Mouse (Mus musculus): ENCODE data around the gene Ing3.

Ing3 gene

GRCm38 (mm10) chr6:21993070-21993469 lies 43.7 kb downstream of the Ing3 start:
- no peak for DNase-seq

- DNase-seq: no peak
Measured at GRCm38 (mm10) chr6:21998131-21998530, 48.8 kb downstream of the Ing3 start.

GRCm38 (mm10) chr6:21999025-21999424 lies 49.7 kb downstream of the Ing3 start:
- DNase-seq: no peak

- no peak for DNase-seq
Measured at GRCm38 (mm10) chr6:22000086-22000485, 50.7 kb downstream of the Ing3 start.

- no peak for DNase-seq
Measured at GRCm38 (mm10) chr6:22000881-22001280, 51.5 kb downstream of the Ing3 start.

- DNase-seq: no peak
Measured at GRCm38 (mm10) chr6:22001284-22001916, 52.0 kb downstream of the Ing3 start.

GRCm38 (mm10) chr6:22002521-22003199 lies 53.3 kb downstream of the Ing3 start:
- no peak for DNase-seq

- DNase-seq: peak; percentile 53
Measured at GRCm38 (mm10) chr6:22003200-22003587, 53.8 kb downstream of the Ing3 start.

GRCm38 (mm10) chr6:22003959-22004543 lies 54.7 kb downstream of the Ing3 start:
- no peak for DNase-seq

- DNase-seq: no peak
Measured at GRCm38 (mm10) chr6:22008346-22008745, 59.0 kb downstream of the Ing3 start.

GRCm38 (mm10) chr6:22010258-22010657 lies 60.9 kb downstream of the Ing3 start:
- DNase-seq: no peak

GRCm38 (mm10) chr6:22010761-22011281 lies 61.5 kb downstream of the Ing3 start:
- peak; percentile 34 for DNase-seq

GRCm38 (mm10) chr6:22011546-22011945 lies 62.2 kb downstream of the Ing3 start:
- no peak for DNase-seq

- DNase-seq: no peak
Measured at GRCm38 (mm10) chr6:22012099-22012498, 62.7 kb downstream of the Ing3 start.

- DNase-seq: no peak
Measured at GRCm38 (mm10) chr6:22012501-22012900, 63.1 kb downstream of the Ing3 start.

GRCm38 (mm10) chr6:22013394-22013793 lies 64.0 kb downstream of the Ing3 start:
- no peak for DNase-seq

- DNase-seq: no peak
Measured at GRCm38 (mm10) chr6:22014291-22014911, 65.0 kb downstream of the Ing3 start.

GRCm38 (mm10) chr6:22017631-22018030 lies 68.3 kb downstream of the Ing3 start:
- DNase-seq: no peak

GRCm38 (mm10) chr6:22018768-22019445 lies 69.5 kb downstream of the Ing3 start:
- no peak for DNase-seq

- DNase-seq: no peak
Measured at GRCm38 (mm10) chr6:22019637-22020036, 70.3 kb downstream of the Ing3 start.

GRCm38 (mm10) chr6:22020696-22021095 lies 71.3 kb downstream of the Ing3 start:
- no peak for DNase-seq

GRCm38 (mm10) chr6:22021315-22021714 lies 71.9 kb downstream of the Ing3 start:
- no peak for DNase-seq

GRCm38 (mm10) chr6:22024168-22024567 lies 74.8 kb downstream of the Ing3 start:
- no peak for DNase-seq
